Comparison of ENCODE assay signal across 14 mouse cellular contexts in the genomic region with DNA sequence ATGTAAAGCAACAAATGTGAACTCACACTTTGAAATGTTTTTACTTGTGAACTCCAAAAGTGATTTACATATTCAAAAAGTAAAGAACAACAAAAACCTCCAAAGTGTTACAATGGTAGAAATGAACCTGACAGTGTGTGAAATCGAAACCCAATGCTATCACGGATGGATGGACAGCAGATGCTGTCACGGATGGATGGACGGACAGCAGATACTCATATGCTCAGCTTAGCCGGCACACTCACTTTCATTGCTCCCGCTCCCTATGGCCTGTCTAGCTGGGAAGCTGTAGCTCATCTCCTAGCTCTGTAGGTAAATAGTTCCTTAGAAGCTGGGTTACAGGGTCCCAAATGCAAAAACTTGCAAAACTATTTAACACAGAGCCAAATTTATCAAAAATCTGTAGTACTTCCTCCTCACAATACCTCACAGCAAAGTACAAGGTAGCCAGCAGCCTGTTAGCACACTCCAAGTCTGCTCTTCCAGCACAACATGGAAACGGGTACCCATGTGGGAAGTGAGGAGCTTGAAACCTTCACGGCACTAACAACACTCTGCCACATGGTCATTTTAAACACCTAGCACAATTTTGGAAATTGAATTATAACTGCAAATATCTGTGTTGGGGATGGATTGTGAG. TPM values are rescaled to one million over a fixed set of nuclear protein-coding genes. Genes with fewer than 3 reads are reported as not detected.
DNase-seq lines count a peak whose midpoint lies in the region; ATAC-seq and TF ChIP-seq lines count a peak whose summit lies in the region.
"Had no signal": no experiment of that assay in that cellular context is flagged by ENCODE, and none has a peak within 500 bp of the region (broad histone marks: within the 10 kb centered on the region; RNA-seq: fewer than 3 reads in every experiment).

No protein-coding gene starts in this region.

- ATAC-seq in heart, embryonic 11.5 days (replicated peaks; ENCODE audit: insufficient number of reproducible peaks, low FRiP score, low TSS enrichment), result no peak
- ATAC-seq in kidney, embryonic 16.5 days (ENCODE audit: low FRiP score, low TSS enrichment), result 0 out of 2 replicates have a peak, but pooled peaks have one; percentile 64
- no peak for ATAC-seq in CD4-positive, CD25-positive, alpha-beta regulatory T cell, adult 4 months
- ATAC-seq: forebrain, embryonic 13.5 days; midbrain, embryonic 15.5 days had no signal

- H3K4me3 ChIP-seq in heart, embryonic 11.5 days (ENCODE audit: low read depth, low read length), result no peak overlapping the region
- no peak overlapping the region for H3K4me3 ChIP-seq in kidney, embryonic 16.5 days (ENCODE audit: low read length)
- H3K4me3 ChIP-seq in thymus, adult 2 months (ENCODE audit: control insufficient read depth, insufficient read depth, low read length), result no peak overlapping the region
- H3K4me3 ChIP-seq: forebrain, embryonic 13.5 days; midbrain, embryonic 15.5 days; neural tube, embryonic 12.5 days had no signal

- H3K27me3 ChIP-seq in heart, embryonic 11.5 days (ENCODE audit: control insufficient read depth, insufficient read depth, low read length), result no peaks in the 10 kb centered on the region
- H3K27me3 ChIP-seq in kidney, embryonic 16.5 days (ENCODE audit: insufficient read depth, low read length), result no peaks in the 10 kb centered on the region
- no peaks in the 10 kb centered on the region for H3K27me3 ChIP-seq in thymus, adult 2 months (ENCODE audit: control insufficient read depth, insufficient read depth, low read length)
- H3K27me3 ChIP-seq: forebrain, embryonic 13.5 days; midbrain, embryonic 15.5 days; neural tube, embryonic 12.5 days had no signal

- TF ChIP-seq POLR2A in thymus, adult 2 months (IDR thresholded peaks at IDR 0.05; ENCODE audit: control insufficient read depth, extremely low read depth, insufficient read depth, low read length, poor library complexity), result no peak

- peaks cover 30% of the 10 kb centered on the region for H3K4me1 ChIP-seq in heart, embryonic 11.5 days (ENCODE audit: control insufficient read depth, insufficient read depth, low read length)
- H3K4me1 ChIP-seq in kidney, embryonic 16.5 days (ENCODE audit: insufficient read depth, low read length), result peaks cover 40% of the 10 kb centered on the region
- peaks cover 32% of the 10 kb centered on the region for H3K4me1 ChIP-seq in thymus, adult 2 months (replicated peaks; ENCODE audit: control insufficient read depth, insufficient read depth, low read length)

- H3K9me3 ChIP-seq in heart, embryonic 11.5 days (replicated peaks; ENCODE audit: control insufficient read depth, low read length), result no peaks in the 10 kb centered on the region
- no peaks in the 10 kb centered on the region for H3K9me3 ChIP-seq in kidney, embryonic 16.5 days (ENCODE audit: low read length)
- H3K9me3 ChIP-seq: forebrain, embryonic 13.5 days; midbrain, embryonic 15.5 days; neural tube, embryonic 12.5 days had no signal

- H3K9ac ChIP-seq in heart, embryonic 11.5 days (ENCODE audit: low read depth, low read length), result no peak overlapping the region
- no peak overlapping the region for H3K9ac ChIP-seq in kidney, embryonic 16.5 days (replicated peaks; ENCODE audit: low read length)
- H3K9ac ChIP-seq: forebrain, embryonic 13.5 days; midbrain, embryonic 15.5 days; neural tube, embryonic 12.5 days had no signal

- H3K27ac ChIP-seq in heart, embryonic 11.5 days (ENCODE audit: low read depth, low read length), result 0 out of 2 replicates have a peak overlapping the region, but pooled peaks have one; percentile 32
- H3K27ac ChIP-seq in kidney, embryonic 16.5 days (ENCODE audit: low read length), result peak overlapping the region; percentile 45
- H3K27ac ChIP-seq in thymus, adult 2 months (ENCODE audit: control insufficient read depth, insufficient read depth, low read length), result peak overlapping the region; percentile 91
- H3K27ac ChIP-seq: neural tube, embryonic 12.5 days had no signal

- no peak for TF ChIP-seq CTCF in thymus, adult 2 months (IDR thresholded peaks at IDR 0.05; ENCODE audit: borderline replicate concordance, control insufficient read depth, extremely low read depth, insufficient read depth, low read length, poor library complexity)

- 81% methylated on average over 8 of the region's 8 CpGs for WGBS in heart, embryonic 11.5 days (ENCODE audit: insufficient replicate concordance)
- 39% methylated on average over 8 of the region's 8 CpGs for WGBS in kidney, embryonic 16.5 days
- 91% methylated on average over 8 of the region's 8 CpGs for WGBS in thymus, adult 2 months

- DNase-seq in heart, adult 9 months (ENCODE audit: low spot score in 2 of 2), result no peak
- DNase-seq in kidney, adult 11 months, result no peak
- no peak for DNase-seq in thymus, adult 2 months
- no peak for DNase-seq in thymus, postnatal 0 days (ENCODE audit: low spot score)
- DNase-seq in adipocyte (ENCODE audit: low spot score), result no peak
- DNase-seq: heart, adult 11 months; kidney, postnatal 14 days had no signal

- no peak overlapping the region for H3K4me2 ChIP-seq in heart, embryonic 11.5 days
- no peak overlapping the region for H3K4me2 ChIP-seq in kidney, embryonic 16.5 days (replicated peaks; ENCODE audit: low read depth, low read length)
- H3K4me2 ChIP-seq: forebrain, embryonic 13.5 days; midbrain, embryonic 15.5 days; neural tube, embryonic 12.5 days had no signal

- H3K36me3 ChIP-seq in heart, embryonic 11.5 days (ENCODE audit: control insufficient read depth, insufficient read depth, low read length), result no peaks in the 10 kb centered on the region
- no peaks in the 10 kb centered on the region for H3K36me3 ChIP-seq in kidney, embryonic 16.5 days (ENCODE audit: insufficient read depth, low read length)
- no peaks in the 10 kb centered on the region for H3K36me3 ChIP-seq in thymus, adult 2 months (ENCODE audit: control insufficient read depth, insufficient read depth, low read length)
- H3K36me3 ChIP-seq: midbrain, embryonic 15.5 days; neural tube, embryonic 12.5 days had no signal

RNA-seq across cellular contexts. Expression of gene A730071L15Rik, which starts 21.9 kb away (rescaled TPM):
- 0.28 and 0.84 TPM in 2 replicates for polyA plus RNA-seq in heart, embryonic 11.5 days (2014; fragmentation: Nextera tagmentation; extraction: Ambion mirVana)
- polyA plus RNA-seq in kidney, embryonic 16.5 days (2015; fragmentation: Nextera tagmentation; extraction: Ambion mirVana), result 0.40 and 0.49 TPM in 2 replicates
- polyA plus RNA-seq in thymus, adult 2 months (2012; rRNA removed), result 0.09 and 0.10 TPM in 2 replicates
- polyA plus RNA-seq in thymus, postnatal 0 days (2015; fragmentation: Nextera tagmentation; extraction: Ambion mirVana), result 0.55 and 0.93 TPM in 2 replicates
- polyA plus RNA-seq in CD4-positive, CD25-positive, alpha-beta regulatory T cell, adult 4 months (2017; shearing (Covaris generic)), result under 1 TPM in 1 of 2 experiments, not detected in 1; 0.56 TPM

RNA-seq across cellular contexts. Expression of gene Nudcd3, which starts 22.3 kb away (rescaled TPM):
- polyA plus RNA-seq in heart, embryonic 11.5 days (2014; fragmentation: Nextera tagmentation; extraction: Ambion mirVana), result 28.8 and 33.7 TPM in 2 replicates
- polyA plus RNA-seq in kidney, embryonic 16.5 days (2015; fragmentation: Nextera tagmentation; extraction: Ambion mirVana), result 39.2 and 40.6 TPM in 2 replicates
- 52.1 and 62.2 TPM in 2 replicates for polyA plus RNA-seq in thymus, adult 2 months (2012; rRNA removed)
- 33.5 and 37.7 TPM in 2 replicates for polyA plus RNA-seq in thymus, postnatal 0 days (2015; fragmentation: Nextera tagmentation; extraction: Ambion mirVana)
- polyA plus RNA-seq in CD4-positive, CD25-positive, alpha-beta regulatory T cell, adult 4 months (2017; shearing (Covaris generic)), result 10 to 100 TPM; 32.3 to 52.0 TPM

RNA-seq across cellular contexts. Expression of gene Npc1l1, which starts 52.0 kb away (rescaled TPM):
- polyA plus RNA-seq in heart, embryonic 11.5 days (2014; fragmentation: Nextera tagmentation; extraction: Ambion mirVana), result not detected in 2 replicates
- polyA plus RNA-seq in kidney, embryonic 16.5 days (2015; fragmentation: Nextera tagmentation; extraction: Ambion mirVana), result 0.12 and 0.17 TPM in 2 replicates
- 0.20 and 0.24 TPM in 2 replicates for polyA plus RNA-seq in thymus, adult 2 months (2012; rRNA removed)
- polyA plus RNA-seq in thymus, postnatal 0 days (2015; fragmentation: Nextera tagmentation; extraction: Ambion mirVana), result 0.04 TPM in 2 replicates
- polyA plus RNA-seq in CD4-positive, CD25-positive, alpha-beta regulatory T cell, adult 4 months (2017; shearing (Covaris generic)), result under 1 TPM; 0.07 to 0.13 TPM
- polyA plus RNA-seq: limb, embryonic 11.5 days; neural tube, embryonic 12.5 days had no signal

Comparison
In these comparisons a context has a peak if more than half of its experiments do, and no peak if none do; other contexts are left out.
1. H3K27ac ChIP-seq: peak in every context shown above with its lines; median percentile 91 in thymus, adult 2 months; 45 in kidney, embryonic 16.5 days; 32 in heart, embryonic 11.5 days.